Mouse (Mus musculus) adrenal gland (tissue): ENCODE data around the gene Ndufb6.
"Not testable (repeated sequence)": the region's sequence is repeated elsewhere in the genome, so short reads cannot be mapped to it uniquely, and the experiment has no call there.

Experiments
- intact Hi-C: fragments of 180-260 bp; cut with DNase I; formaldehyde crosslinking; loops from one replicate; pipeline ENCODE4 v1.15.1; 2025
- long read RNA-seq, 2 experiments: library from polyadenylated mRNA; unstranded; transcript quantifications; one replicate each; pipeline ENCODE4 v2.0.0; 2020; ENCODE audit warnings: borderline replicate concordance in 1 of 2; ENCODE audit not compliant: insufficient replicate concordance in 1 of 2

Ndufb6 gene
- long read RNA-seq, experiment 1, transcript Ndufb6-201 (4 exons, 659 nt): major isoform, 156 of 158 reads
- long read RNA-seq, experiment 1, partial matches to known transcripts: 0 of 158 reads
- long read RNA-seq, experiment 1, other reads (novel, unspliced or antisense): 1 of 158 reads
- long read RNA-seq, experiment 2, transcript Ndufb6-201 (4 exons, 659 nt): major isoform, 202 of 205 reads
- long read RNA-seq, experiment 2, partial matches to known transcripts: 3 of 205 reads
- long read RNA-seq, experiment 2, other reads (novel, unspliced or antisense): 0 of 205 reads

GRCm38 (mm10) chr4:40279276-40279900, at the start of gene Ndufb6:
Ndufb6 (minus strand) TSS chr4:40279421.
- intact Hi-C loops: loop anchor here (5.0 kb wide), 1 partner anchor 42 kb away; the partner anchor contains the start of gene Ddx58

DNA sequence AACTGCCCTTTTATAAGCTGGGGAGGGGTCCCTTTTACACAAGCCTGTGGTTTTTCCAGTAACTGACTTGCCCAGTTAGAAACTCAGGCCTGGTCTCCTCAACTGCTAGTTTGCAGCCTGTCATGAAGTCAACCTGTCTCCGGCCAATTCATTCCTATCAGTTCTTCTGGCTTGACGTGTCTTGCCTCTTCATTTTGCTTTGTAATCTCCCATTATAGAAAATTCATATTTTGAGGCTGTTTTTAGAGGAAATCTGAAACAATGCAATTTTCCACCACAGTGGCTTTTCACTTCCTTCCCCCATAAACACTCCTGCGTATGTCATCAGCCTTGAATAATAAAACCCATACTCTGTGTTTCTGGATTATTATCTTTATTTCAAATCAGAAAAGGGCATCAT, 47.9 kb upstream of the Ndufb6 start:
- intact Hi-C loops: no loop called here

GRCm38 (mm10) chr4:40324620-40325019, 45.4 kb upstream of the Ndufb6 start:
- intact Hi-C loops: no loop called here

DNA sequence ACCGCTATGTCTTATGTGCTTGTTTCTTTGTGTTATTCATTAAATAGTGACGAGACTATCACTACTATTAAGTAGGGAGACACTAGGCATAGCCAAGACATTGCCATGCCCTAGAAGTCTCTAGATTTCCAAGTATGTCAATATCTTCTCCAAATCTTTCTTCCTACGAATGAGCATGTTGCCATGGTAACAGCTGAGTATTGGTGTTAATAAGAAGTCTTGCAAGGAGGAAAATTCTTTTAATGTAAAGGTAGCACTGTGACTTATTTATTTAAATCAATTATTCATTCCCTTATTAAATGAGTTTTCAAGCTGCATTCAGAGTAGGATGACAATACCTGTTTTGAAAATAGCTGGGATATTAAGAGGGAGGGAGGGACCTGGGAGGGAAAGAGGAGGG, 38.2 kb upstream of the Ndufb6 start:
- intact Hi-C loops: no loop called here

DNA sequence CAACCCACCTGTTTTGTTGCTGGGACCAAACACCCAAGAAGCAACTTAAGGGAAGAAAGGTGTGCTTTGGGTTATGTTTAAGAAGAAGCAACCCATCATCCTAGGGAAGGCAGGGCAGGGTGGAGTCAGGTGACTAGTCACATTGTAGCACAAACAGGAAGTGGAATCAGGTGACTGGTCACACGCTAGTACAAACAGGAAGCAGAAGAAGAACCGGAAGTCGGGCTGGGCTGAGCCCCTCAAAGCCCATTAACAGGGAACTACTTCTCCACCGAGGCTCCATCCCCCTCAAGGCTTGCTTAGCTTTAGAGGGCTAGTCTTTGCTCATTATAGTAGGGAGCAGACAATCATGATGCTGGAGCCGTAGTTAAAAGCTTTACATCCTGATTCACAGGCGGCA, 33.8 kb upstream of the Ndufb6 start:
- intact Hi-C loops: no loop called here

- intact Hi-C loops: no loop called here
Measured at GRCm38 (mm10) chr4:40312213-40312612, 33.0 kb upstream of the Ndufb6 start.

DNA sequence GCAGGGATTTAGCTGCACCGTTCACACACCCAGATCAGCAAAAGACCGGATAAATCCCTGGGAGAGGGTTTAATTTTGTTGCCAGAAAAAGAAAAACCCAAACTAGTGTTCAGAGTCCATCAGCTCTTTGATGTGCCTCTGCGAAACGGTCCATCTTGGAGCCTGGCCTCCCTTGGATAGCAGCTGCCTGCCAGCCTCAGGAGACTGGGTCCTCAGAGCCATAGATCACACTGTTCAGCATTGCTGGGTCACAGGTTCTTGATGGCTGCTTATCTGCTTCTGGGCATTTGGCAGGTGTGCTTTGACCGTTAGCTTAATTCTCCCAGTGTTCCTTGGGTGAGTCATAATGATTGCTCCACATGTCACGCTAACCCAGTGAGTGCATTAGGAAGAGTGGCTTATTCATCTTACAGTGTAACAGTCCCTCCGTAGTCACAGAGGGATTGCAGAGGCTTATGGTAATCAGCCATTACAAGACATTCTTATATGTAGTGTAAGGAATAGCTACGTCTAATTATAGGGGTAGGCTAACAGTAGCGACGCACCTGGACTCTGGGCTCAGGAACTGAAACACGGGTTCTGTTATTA, 31.7 kb upstream of the Ndufb6 start:
- intact Hi-C loops: no loop called here

GRCm38 (mm10) chr4:40309682-40310081, 30.5 kb upstream of the Ndufb6 start:
- intact Hi-C loops: no loop called here

DNA sequence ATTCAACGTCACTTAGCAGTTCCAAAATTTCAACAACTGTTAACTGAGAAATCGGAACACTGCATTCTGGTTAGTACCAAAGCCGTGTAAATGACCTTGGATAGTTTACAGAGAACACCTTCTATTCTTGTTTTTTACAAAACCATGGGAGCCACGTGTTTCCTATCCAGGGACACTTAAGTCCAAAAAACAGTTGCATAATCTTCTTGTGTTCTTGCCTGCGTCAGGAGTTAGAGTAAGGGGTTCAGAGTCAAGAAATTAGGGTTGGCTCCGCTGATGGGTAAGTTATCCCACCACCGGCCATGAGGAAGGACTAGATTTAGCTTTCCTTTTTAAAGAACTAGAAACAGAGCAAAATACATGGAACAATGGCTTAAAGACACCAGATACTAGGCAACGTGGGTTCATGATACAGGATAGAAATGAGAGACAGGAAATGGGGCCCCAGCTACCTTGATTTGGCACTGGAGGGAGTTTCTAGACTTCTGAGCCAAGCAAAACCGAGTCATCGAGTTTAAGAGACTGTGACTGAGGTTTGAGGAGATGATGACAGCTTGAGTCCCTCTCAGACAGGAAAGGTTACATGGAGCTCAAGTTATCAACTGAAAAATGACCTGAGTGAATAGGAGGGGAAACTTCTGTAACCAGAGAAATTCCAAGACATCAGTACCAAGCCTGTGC, 23.4 kb upstream of the Ndufb6 start:
- intact Hi-C loops: no loop called here

- intact Hi-C loops: loop anchor here (2.0 kb wide), 1 partner anchor 380 kb away; no protein-coding TSS in a partner anchor
Measured at GRCm38 (mm10) chr4:40301076-40301789, 22.0 kb upstream of the Ndufb6 start.

GRCm38 (mm10) chr4:40299169-40299568, 19.9 kb upstream of the Ndufb6 start:
- intact Hi-C loops: no loop called here

GRCm38 (mm10) chr4:40291511-40291910, 12.3 kb upstream of the Ndufb6 start:
- intact Hi-C loops: not testable (repeated sequence)

- intact Hi-C loops: no loop called here
Measured at GRCm38 (mm10) chr4:40289046-40289445, 9.8 kb upstream of the Ndufb6 start.

DNA sequence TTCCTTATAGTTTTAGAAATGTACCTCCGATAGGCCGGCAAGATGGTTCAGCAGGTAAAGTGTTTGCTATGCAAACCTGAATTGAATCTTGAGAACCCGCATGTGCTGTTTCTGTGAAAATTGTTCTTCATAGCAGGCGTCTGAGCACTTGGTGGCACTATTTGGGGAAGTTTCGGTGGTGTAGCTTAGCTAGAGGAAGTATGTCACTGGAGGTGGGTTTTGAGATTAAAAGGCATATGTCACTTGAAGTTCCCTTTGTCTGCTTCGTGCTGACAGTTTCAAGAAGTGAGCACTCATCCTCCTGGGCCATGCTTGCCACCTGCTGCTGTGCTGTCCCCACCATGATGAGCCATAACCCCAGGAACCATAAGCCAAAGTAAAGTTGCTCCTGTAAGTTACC, 8.2 kb upstream of the Ndufb6 start:
- intact Hi-C loops: loop anchor here (2.0 kb wide), 1 partner anchor 153 kb away; no protein-coding TSS in a partner anchor

- intact Hi-C loops: loop anchor here (2.0 kb wide), 1 partner anchor 103 kb away; no protein-coding TSS in a partner anchor
Measured at GRCm38 (mm10) chr4:40285582-40285981, 6.4 kb upstream of the Ndufb6 start.

DNA sequence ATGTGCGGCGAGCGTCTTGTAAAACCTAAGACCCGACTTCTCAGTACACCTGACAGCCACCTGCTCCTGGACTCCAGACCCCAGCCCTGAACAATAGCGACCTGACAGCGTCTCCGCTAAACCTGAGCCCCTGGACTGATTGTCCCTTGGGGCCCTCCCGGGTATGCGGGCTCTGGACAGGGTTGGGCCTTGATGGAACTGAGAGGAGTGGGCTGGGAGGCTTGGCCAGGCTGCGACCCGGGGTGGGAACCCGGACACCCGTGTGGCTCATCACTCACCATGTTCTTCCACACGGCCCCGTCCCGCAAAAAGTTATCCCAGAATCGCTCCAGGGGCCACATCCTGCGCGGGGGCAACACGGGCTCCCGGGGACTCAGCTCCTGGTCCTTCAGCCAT, 343 bp downstream of the Ndufb6 start:
- intact Hi-C loops: loop anchor here (5.0 kb wide), 1 partner anchor 42 kb away; the partner anchor contains the start of gene Ddx58

GRCm38 (mm10) chr4:40269430-40270032, 9.7 kb downstream of the Ndufb6 start, which contains the start of the genes Smim27 and Topors:
Smim27 (plus strand) TSS chr4:40269579.
Topors (minus strand) TSS chr4:40269850.
- intact Hi-C loops: no loop called here

GRCm38 (mm10) chr4:40268835-40269234, 10.4 kb downstream of the Ndufb6 start:
- intact Hi-C loops: no loop called here

DNA sequence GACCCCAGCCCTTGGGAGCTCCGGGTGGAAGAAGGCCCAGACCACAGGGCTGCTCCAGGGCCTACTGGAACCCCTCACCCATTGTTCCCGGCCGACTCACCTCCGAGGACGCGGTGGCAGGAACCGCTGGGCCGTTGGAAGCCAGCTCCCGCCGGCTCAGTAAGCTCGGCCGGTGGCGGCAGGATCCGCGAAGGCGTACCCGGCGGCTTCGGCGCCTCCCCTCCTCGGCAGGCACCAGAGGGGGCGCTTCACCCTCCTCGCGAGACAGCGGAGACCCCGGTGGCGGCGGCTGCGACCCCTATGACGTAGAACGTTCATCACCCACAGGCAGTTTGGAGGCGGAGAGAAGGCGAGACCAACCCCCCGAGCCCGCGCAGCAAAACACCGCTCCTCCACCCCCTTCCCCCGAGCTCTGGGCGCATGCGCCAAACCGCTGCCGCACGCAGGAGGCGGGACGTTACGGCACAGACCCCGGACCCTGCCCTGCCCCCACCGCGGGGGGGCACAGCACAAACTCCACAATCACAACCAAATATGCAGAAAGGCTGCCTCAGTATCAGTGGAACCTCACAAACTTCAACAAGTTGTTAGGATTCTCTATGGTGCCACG, 10.9 kb downstream of the Ndufb6 start:
- intact Hi-C loops: no loop called here

- intact Hi-C loops: no loop called here
Measured at GRCm38 (mm10) chr4:40267681-40268080, 11.5 kb downstream of the Ndufb6 start.
